Mouse (Mus musculus): ENCODE results near the gene Mylk.

The Mylk gene

DNA sequence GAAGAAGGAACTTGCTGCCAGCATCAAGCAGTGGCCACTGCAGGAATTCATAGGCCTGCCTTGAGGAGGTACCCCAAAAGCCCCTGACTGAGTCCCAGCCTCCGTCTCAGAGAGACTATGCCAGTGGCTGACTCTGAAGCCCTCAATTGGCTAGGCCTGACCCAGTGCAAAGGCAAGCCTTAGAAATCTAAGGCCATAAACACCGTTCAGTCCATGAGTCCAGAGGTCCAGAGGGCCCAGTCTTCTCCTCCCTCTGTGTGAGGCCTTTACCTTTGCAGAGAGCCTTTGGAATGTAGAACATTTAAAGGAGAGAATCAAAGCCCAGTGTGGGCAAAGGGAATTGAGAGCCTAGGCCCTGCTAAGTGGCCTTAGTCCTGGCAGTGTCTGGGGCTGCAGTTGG is 193.2 kb downstream of the Mylk start:
- no peak for DNase-seq (ENCODE audit: low read depth, low spot score)

DNA sequence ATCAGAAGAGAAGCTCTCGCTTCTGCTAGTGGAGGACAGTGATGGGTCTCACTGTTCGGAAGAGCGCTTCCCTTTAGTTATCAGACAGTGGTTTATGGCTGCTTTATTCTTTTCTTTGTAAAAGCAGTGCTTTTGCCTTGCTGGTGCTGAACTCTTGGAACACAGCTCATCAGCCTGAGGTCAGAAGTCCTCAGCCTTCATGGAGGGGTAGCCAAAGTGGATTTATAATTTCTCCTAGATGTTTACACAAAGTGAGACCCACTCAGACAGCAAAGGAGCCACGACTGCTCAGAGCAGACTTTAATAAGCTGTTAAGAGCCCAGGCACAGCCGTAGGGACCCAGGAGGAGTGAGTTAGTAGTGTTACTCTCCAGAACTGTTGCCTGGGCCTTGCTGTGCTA is 194.9 kb downstream of the Mylk start:
- DNase-seq (ENCODE audit: low read depth, low spot score): no peak

DNA sequence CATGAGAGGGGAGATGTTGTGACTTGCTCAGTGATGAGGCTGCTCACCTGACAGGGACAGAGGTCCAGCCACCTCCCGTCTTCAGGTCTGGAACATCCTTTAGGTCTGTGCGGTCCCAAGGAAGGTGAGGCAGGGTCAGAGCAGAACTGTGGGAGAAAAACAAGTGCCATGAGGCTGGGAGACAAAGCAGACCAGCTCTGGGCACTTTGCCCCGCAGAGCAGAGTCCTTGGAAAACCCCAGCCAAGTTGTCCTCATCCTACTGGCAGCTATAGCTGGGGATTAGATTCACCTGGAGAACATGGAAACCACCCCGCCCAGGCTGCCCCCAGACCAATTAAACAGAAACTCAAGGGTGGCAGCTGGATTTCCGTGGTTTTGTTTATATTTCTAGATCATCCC is 195.4 kb downstream of the Mylk start:
- DNase-seq (ENCODE audit: low read depth, low spot score): no peak

DNA sequence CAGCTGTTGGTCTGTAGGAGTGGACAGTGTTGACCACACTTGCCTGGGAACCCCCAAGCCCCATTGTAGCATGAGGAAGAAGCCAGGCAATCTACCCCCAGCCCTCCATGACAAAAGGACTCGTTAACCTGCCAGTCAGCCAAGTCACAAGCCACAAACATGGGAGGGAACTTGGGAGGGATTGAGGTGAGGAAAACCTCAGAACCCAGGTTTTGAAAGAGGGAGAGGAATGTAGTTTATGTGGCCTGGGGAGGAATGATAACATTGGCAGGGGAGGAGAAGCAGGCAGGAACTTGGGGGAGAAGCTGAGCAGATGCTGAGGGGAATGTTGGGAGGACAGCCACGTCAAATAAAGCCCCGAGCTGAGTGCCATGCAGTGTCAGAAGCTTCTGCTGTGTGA is 196.9 kb downstream of the Mylk start:
- no peak for DNase-seq (ENCODE audit: low read depth, low spot score)

DNA sequence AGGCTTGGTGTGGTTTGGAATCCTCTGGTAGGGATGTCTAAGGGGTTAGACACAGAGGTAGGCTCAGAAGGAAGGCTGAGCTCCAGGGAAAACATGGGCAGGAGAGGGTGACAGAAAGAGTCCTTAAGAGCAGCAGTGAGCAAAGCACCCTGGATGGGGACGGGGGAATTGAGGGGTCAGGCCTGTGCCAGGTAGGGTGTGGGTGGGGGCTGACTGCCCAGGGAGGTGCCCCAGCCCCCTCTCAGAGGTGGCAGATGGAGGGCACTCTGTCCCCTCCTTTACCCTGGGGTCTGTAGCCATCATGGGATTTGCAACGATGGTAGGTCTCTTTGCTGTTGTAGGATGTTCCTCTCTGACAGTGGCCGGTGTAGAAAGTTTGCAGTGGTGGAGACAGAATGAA is 201.3 kb downstream of the Mylk start:
- no peak for DNase-seq (ENCODE audit: low read depth, low spot score)

- no peak for DNase-seq (ENCODE audit: low read depth, low spot score)
Measured at GRCm38 (mm10) chr16:34950935-34951334, 205.9 kb downstream of the Mylk start.

GRCm38 (mm10) chr16:34952254-34952653 is 207.2 kb downstream of the Mylk start:
- DNase-seq (ENCODE audit: low read depth, low spot score): no peak

DNA sequence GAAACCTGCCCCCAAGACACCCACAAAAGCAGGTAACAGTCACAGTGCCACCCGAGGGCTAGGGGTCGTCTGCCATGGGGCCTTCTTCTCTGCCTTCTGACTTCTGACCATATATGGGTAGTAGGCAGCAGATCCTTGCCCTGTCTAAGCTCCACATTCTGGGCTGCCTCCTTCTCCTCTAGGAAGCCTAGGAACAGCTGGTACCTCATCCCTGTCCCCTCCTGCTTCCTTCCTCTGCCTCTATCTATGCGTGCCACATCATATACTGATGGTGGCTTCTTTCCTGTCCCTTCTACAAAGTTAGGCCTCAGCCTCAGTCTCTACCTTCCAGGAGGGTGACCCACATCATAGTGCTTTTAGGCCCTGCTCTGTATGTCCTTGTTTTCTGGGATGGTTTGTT is 207.8 kb downstream of the Mylk start:
- DNase-seq (ENCODE audit: low read depth, low spot score): no peak

DNA sequence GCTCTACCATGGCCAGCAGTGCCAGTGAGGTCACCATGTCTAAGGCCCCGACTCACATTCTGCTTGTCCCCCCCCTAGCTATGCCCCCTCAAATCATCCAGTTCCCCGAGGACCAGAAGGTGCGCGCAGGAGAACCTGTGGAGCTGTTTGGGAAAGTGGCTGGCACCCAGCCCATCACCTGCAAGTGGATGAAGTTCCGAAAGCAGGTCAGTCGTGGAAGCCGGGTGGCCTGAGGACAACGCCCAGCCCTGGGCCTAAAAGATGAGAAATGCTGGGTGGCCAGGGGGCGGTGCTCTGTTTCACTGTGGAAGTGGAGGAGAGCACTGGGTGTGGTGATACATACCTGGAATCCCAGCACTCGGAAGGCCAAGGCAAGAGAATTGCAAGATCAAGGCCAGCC is 208.5 kb downstream of the Mylk start:
- DNase-seq (ENCODE audit: low read depth, low spot score): no peak

DNA sequence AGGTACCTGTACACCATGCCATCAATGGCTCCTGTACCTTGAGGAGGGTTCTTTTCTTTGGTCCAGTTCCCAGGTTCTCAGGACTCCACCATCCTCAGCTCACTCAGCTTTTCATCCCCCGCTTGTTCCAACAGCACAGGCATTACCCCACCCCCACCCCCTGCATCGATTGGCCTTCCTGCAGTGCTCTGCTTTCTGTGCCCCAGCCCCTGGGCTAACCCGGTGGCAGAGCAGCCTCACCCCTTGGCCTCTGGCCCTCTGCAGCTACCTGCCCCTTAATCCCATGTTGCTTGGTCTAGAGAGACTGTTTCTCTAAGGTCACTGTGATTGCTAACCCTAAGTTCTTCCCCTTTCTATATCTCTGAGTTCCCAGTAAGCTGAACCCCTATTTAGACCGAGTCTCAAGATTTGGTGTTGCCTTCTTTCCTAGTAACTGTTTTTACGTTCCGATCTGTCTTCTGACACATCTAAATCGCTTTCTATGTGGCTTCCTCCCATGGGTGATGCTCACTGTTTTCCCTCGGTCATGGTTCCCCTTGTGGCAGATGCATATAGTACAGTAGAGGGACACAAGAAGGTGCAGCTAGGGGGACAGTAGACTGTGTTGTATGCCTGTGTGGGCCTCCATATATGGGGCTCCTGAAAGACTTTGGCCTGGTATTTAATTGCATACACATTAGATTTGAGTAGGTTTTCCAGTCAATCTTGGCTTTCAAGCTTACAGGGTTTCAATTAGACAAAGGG is 212.6 kb downstream of the Mylk start:
- no peak for DNase-seq (ENCODE audit: low read depth, low spot score)

DNA sequence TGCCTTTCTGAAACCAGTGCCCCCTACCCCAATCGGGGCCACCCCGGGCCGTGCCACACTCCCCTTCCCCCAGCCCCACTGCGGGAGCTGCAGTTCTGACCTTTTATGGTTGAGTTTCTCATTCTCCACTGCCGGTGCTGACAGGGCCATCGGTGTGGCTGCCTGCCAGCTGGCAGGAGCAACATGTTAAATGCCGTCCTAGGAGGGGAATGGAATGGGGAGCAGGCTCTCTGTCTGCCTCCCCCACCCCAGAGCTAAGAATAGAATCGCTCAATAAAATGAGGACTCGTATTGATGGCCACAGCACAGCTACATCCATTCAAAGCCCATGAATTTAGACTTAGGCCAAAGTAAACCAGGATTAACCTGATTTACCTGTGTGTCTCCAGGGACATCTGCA is 213.7 kb downstream of the Mylk start:
- DNase-seq (ENCODE audit: low read depth, low spot score): no peak

GRCm38 (mm10) chr16:34959261-34959660 is 214.3 kb downstream of the Mylk start:
- no peak for DNase-seq (ENCODE audit: low read depth, low spot score)

- no peak for DNase-seq (ENCODE audit: low read depth, low spot score)
Measured at GRCm38 (mm10) chr16:34960243-34960642, 215.2 kb downstream of the Mylk start.

GRCm38 (mm10) chr16:34960866-34961582 is 216.0 kb downstream of the Mylk start:
- DNase-seq (ENCODE audit: low read depth, low spot score): no peak

- no peak for DNase-seq (ENCODE audit: low read depth, low spot score)
Measured at GRCm38 (mm10) chr16:34962322-34962721, 217.3 kb downstream of the Mylk start.

- no peak for DNase-seq (ENCODE audit: low read depth, low spot score)
Measured at GRCm38 (mm10) chr16:34963008-34963407, 218.0 kb downstream of the Mylk start.

DNA sequence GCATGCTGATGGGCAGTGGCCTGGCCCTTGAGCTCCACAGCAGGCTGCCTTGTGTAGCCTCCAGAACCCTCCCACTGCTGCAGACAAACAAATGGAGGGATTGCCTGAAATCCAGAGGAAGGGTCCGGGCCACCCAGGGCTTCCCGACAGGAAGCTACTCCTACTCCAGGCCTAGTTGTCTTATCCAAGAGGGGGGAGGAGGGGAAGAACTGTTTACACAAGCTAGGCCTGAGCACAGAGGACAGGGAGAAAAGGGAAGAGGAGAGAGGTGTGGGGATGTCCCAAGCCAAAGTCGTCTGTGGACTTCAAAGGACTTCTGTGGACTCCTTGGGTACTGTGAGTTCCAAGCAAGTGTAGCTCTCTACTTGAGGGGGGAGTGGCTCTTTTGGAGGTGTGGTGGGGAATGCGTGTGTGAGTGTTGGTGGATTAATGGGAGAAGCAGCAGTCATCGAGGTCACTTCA is 221.6 kb downstream of the Mylk start:
- no peak for DNase-seq (ENCODE audit: low read depth, low spot score)

DNA sequence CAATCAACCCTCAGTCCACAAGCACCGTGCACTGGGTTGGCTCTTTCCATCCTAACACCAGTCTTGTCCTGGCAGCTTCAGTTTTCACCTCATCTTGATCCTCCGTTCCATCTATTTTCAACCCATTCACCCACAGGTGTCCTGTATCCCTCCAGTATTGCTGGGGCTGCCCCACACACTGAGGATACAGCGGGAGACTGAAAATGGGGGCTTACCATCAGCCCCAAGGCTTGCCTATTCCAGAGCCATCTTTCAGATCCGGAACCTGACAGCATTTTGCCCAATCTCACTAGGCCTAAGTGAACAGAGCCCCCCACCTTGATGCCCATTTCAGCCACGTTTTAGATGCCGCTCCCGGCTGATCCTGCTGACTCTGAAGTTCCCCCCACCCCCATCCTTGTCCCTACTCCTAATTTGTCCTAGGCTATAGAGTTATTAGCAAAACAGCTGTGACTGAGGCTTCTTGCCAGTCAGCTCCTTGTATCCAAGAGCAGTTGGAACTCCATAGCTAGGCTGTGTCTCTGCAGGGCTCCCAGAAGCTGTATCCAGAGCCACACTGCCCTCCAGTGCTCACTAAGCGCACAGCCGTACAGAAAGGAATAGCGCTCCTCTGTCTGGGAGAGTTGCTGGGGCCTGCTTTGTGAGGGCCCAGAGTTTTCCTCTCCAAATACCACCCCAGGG is 222.2 kb downstream of the Mylk start:
- peak; percentile 56 for DNase-seq (ENCODE audit: low read depth, low spot score)

DNA sequence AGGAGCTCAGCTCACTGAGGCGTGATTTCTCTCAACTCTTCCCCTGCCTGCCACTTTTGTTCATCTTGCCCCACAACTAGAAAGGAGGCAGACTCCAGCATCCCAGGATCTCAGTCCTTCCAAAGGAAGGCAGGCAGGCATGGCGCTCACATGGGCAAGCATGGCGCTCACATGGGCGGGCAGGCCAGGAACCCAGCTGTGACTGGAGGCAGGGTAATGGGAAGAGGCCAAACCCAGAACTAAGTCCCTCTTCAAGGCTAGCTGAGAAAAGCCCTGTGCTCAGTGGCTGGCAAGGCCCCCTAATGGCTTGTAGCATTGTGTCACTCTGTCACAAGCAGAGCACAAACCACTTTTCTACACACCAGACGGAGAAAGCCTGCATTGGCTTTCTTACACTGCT is 223.2 kb downstream of the Mylk start:
- DNase-seq (ENCODE audit: low read depth, low spot score): no peak

DNA sequence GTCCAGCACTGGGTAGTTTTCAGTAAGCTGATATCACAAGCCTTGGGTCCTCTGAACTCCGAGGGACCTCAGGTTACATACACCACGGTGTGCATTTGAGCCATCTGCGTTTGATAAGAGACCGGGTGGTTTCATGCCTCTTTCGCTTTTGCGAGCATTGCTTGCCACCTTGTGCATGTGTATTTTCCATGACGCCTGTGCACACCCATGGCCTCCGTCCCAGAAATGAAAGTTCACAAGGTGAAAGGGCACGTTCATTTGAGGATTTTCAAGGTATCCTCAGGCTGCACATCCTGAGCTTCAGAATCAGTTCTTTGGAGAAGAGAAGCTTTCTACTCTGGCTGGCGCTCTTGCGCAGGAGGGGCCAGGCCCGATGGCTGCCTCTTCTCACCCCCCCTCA is 227.5 kb downstream of the Mylk start:
- no peak for DNase-seq (ENCODE audit: low read depth, low spot score)

DNA sequence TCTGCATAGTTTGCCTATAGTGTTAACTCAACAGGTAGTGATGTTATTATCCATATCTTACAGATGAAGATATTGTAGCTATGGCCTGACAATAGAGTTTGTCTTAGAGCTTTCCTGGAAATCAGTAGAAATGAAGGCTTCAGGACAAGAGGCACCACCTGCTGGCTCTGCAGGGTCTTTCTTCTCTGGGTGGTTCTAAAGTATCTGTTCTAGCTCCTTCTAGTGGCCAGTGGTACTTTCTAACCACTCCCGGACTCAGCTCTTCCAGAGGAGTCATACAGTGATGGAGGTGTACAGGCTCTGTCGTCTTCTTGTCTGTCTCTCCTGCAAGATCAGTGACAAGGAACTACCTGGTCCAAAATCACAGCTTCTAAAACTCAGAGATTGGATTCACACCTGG is 230.5 kb downstream of the Mylk start:
- DNase-seq (ENCODE audit: low read depth, low spot score): no peak

DNA sequence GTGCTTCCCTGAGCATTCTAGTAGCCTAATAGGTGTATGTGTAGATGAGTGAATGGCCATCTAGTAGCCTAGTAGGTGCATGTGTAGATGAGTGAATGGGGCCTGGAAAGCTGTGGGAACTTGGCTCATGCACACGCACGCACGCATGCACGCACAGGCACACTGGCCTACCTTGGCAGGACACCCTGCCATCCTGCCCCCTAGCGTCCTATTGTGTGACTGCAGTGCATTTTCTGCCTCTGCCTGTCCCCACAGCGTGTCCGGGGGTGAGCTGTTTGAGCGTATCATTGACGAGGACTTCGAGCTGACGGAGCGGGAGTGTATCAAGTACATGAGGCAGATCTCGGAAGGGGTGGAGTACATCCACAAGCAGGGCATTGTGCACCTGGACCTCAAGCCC is 231.6 kb downstream of the Mylk start:
- DNase-seq (ENCODE audit: low read depth, low spot score): no peak

DNA sequence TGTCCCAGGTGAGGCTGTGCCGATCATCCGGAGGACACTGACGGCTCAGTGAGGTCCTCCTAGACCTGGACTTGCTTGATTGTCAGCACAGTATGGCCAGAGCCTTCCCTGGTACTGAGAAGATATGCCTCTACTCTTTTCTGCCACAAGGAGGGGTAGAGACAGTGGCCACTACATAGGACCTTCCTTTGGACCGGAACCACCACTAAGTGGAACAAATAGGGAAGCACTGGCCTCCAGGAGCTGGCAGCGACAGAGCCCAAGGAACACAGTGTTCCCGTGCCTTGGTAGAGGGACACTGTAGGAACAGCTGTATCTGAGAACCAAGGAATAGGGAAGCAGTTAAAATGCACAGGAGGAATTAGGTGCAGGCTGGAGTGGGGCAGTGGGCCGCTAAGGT is 233.0 kb downstream of the Mylk start:
- no peak for DNase-seq (ENCODE audit: low read depth, low spot score)
